Mouse (Mus musculus) left cerebral cortex, adult 9 months (tissue): ENCODE results near the gene Rnf186.

Experiments used
- DNase-seq, 2 experiments: peaks; one replicate each; pipeline ENCODE4 v3.0.0; 2022; ENCODE audit warnings: low spot score in 2 of 2

The Rnf186 gene

GRCm38 (mm10) chr4:139013281-139013680 lies 46.4 kb downstream of the Rnf186 start:
- DNase-seq, result no peak

- DNase-seq, result no peak
These were observed 47.9 kb downstream of the Rnf186 start for GRCm38 (mm10) chr4:139014793-139015192.
